ENCODE assay signal across 28 mouse cellular contexts in genomic region chr3:34614107-34614506, GRCm38 (mm10). TPM values are rescaled to one million over a fixed set of nuclear protein-coding genes. Genes with fewer than 3 reads are reported as not detected.
"Had no signal": no experiment of that assay in that cellular context is flagged by ENCODE, and none has a peak within 500 bp of the region (broad histone marks: within the 10 kb centered on the region; RNA-seq: fewer than 3 reads in every experiment).

No protein-coding gene starts in this region.

- H3K27ac ChIP-seq: heart, embryonic 10.5 days; hindbrain, embryonic 13.5 days; hindbrain, embryonic 15.5 days; hindbrain, postnatal 0 days; kidney, embryonic 15.5 days; kidney, postnatal 0 days; limb, embryonic 13.5 days; liver, embryonic 13.5 days; liver, embryonic 15.5 days had no signal

- ATAC-seq: hindbrain, postnatal 0 days; intestine, embryonic 16.5 days; liver, postnatal 0 days had no signal

- H3K4me3 ChIP-seq: heart, embryonic 10.5 days; heart, embryonic 12.5 days; hindbrain, embryonic 13.5 days; hindbrain, embryonic 15.5 days; kidney, embryonic 15.5 days; limb, embryonic 13.5 days; liver, embryonic 13.5 days; liver, embryonic 15.5 days had no signal

- DNase-seq: gastrocnemius, postnatal 14 days; gastrocnemius, postnatal 36 days; heart, adult 18-20 months; kidney, adult 11 months; kidney, adult 2 months; kidney, adult 9 months; kidney, postnatal 14 days; kidney, postnatal 36 days; layer of hippocampus, adult 9-11 months; layer of hippocampus, postnatal 36 days; liver; liver, embryonic 13.5 days; liver, postnatal 0 days had no signal

- H3K36me3 ChIP-seq: heart, embryonic 10.5 days; heart, embryonic 12.5 days; hindbrain, embryonic 13.5 days; hindbrain, embryonic 15.5 days; kidney, embryonic 15.5 days; limb, embryonic 13.5 days; liver, embryonic 13.5 days; liver, embryonic 15.5 days had no signal

- H3K9ac ChIP-seq: heart, embryonic 12.5 days; hindbrain, embryonic 13.5 days; hindbrain, embryonic 15.5 days; kidney, embryonic 15.5 days; limb, embryonic 13.5 days; liver, embryonic 13.5 days; liver, embryonic 15.5 days; liver, postnatal 0 days had no signal

- H3K9me3 ChIP-seq: heart, embryonic 10.5 days; hindbrain, embryonic 13.5 days; hindbrain, embryonic 15.5 days; kidney, embryonic 15.5 days; limb, embryonic 13.5 days; liver, embryonic 13.5 days; liver, embryonic 15.5 days had no signal

- H3K27me3 ChIP-seq: heart, embryonic 12.5 days; hindbrain, embryonic 13.5 days; hindbrain, embryonic 15.5 days; kidney, embryonic 15.5 days; liver, embryonic 13.5 days; liver, embryonic 15.5 days had no signal

- H3K4me2 ChIP-seq: heart, embryonic 12.5 days; hindbrain, embryonic 13.5 days; hindbrain, embryonic 15.5 days; kidney, embryonic 15.5 days; limb, embryonic 13.5 days; liver, embryonic 11.5 days; liver, embryonic 13.5 days; liver, embryonic 15.5 days had no signal

- H3K4me1 ChIP-seq: heart, embryonic 12.5 days; hindbrain, embryonic 13.5 days; hindbrain, embryonic 15.5 days; kidney, embryonic 15.5 days; limb, embryonic 13.5 days; liver, embryonic 13.5 days; liver, embryonic 15.5 days had no signal

RNA-seq across cellular contexts. Expression of gene Sox2, which starts 36.1 kb away (rescaled TPM):
- total RNA-seq: gastrocnemius, adult 18-20 months; gastrocnemius, postnatal 36 days; heart, postnatal 25 days; hematopoietic stem cell, adult 5-6 weeks had no signal
- polyA plus RNA-seq: gonadal fat pad, adult 2 months; kidney, postnatal 0 days; liver, embryonic 13.5 days; liver, embryonic 15.5 days; liver, postnatal 0 days had no signal
